Mouse (Mus musculus) A20 (cell line): Measurements from ENCODE around the gene Dennd4a.

ENCODE experiments used
- DNase-seq: peaks from one replicate; pipeline ENCODE4 v3.0.0-alpha.2; 2011; ENCODE audit warnings: low read depth, low spot score

Dennd4a gene

DNA sequence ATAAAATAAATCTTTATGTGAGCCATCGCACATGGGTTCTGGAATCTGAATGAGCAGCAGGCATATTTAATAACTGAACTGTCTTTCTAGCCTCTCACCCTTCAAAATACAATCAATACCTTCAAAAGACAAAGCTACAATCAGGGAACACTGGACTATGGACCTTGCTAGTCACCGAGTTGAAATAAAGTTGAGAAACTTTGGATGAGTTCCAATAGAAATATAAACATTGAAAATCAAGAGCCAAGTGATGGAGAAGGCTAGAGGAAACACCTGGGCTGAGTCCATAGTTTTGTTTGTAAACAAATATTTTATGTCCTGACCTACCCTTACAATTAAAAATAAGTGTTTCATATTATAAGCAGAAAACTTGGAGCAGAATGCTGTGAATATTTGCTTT, 102.8 kb downstream of the Dennd4a start:
- DNase-seq: no peak

DNA sequence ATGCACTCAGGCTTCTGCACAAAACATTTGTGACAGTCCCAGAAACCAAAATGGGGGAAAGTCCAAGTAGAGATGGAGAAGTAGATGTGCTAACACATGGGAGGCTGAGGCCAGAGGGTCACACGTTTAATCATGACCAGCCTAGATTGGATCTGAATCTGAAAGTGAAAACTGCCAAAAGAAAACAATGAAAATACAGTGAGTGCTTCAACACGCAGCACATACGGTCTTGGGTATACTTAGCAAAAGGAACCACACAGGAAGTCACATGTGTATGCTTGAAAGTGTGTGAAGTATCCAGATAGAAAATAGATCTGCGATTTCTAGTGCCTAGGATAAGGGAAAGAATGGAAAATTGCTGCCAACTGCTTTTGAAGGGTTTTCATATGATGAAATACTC, 103.5 kb downstream of the Dennd4a start:
- no peak for DNase-seq

DNA sequence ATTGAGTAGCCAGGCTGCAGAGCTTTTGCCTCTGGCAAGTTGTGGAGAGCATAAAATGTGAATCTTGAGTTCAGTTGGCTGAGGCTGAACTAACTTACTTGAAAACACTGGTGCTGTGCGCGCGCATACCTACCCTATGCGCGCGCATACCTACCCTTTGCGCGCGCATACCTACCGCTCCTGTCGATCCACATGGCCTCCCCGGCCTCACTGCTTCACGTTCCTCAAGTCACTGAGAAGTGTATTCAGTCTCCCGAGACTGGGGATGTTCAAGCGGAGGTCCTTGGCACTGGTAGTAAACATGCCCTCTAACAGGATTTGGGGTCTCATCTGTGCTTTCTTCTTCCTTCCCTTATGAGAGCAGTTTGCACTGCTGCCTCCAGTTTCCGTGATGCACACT, 107.4 kb downstream of the Dennd4a start:
- DNase-seq: no peak

DNA sequence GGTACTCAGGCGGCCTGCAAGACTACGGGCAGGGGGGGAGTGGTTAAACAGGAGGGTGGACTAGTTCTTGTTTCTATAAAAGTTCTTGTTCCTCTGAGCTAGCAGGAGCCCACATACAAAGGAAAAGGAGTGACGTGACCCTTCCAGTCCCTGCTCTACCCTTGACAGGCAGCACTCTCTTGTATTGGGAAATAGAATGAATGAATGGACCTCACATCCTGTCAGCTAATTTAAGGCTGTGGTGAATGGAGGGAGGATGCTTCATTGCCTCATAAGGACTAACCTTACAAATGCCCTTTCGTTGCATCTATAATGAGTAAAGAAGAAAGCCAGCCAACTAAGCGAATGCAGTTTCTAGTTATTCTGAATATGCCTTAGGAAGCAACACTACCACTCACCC, 114.6 kb downstream of the Dennd4a start:
- peak; percentile 36 for DNase-seq

DNA sequence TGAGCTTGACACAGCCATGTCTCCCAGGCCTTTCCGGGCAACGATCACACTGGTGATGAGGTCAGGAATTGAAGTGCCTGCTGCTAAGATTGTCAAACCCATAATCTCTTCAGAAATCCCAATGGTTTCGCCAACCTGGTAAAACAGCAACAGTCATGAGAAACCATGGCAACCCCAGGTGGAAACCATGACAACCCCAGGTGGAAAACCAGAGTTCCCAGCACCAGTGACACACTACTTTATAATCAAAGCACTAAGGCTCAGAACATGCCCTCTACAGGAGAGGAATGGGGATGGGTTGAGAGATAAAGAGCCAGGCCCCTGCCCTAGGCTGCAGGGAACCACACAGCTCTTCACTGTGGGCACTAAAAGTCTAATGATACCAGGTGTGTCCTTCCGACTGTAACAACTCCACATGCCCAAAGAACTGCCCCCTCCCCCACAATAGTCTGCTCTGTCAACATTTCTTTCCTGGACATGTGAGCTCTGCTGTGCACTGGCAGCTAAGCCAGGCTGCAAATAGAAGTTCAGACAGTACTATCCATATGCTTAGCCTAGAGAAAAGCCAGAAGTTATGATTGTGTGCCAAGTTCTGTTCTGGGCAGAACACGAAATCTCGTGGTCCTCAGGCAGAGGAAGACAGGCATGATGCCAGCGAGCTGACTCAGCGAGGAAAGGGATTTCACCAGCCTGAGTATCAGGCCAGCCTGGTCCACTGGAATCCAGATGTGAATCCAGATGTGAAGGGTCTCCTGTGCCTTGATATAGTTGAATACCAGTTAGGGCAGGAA, 115.3 kb downstream of the Dennd4a start:
- DNase-seq: peak; percentile 32

DNA sequence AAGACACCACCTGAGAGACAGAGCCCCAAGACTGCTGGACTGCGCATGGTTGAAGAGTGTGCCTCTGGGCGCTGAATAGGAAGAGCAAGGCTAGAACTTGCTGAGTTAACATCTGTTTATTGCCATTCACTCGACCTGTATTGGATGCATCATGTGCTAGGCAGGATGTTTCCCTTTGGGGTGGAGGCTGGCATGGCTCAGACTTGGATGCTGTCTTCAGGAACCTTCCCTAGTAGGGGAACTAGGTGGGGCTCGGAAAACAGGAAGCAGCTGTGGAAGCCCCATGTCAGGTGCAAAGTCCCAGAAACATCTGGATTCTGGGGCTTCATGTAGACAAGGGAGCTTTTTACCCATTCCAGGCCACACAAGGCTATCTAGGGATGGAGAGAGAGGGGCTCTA, 119.1 kb downstream of the Dennd4a start:
- DNase-seq: no peak

DNA sequence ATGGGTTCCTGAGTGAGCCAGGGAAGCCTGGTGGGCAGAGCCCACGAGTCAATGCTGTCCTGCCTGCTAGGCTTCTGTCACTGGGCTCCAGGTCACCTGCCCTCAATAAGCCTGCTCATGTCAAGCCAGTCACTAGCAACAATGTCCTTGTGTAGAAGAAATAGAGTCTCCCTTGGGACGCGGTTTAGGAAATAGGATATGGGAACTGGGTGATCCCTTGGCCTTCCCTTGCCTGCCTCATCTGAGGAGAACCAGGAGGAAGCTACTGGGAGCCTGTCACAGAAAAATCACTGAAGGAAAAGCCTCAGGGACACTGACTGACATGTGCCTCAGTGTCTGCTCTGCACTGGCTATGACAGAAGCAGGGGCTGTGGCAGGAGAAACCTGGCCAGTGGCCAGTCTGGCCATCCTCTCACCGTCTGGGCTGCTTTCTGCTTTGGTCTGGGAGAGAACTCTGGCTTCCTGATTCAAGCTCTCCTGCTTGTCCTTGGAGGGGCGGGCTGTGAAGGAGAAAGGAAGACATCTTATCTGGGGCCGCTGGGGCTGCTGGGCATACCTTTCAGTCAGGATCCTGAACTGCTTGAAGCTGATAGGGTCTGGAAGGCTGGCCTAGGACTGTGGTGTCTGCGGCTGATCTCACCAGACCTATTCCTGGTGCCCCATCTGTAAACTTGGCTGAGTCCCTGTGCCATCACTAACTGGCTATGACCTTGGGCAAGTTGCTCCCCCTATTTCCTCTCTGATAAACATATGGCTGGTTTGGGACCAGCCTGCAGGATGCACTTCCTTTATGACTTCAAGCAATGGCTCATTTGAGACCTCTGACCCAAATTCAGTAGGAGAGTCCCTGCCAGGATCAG, 120.8 kb downstream of the Dennd4a start:
- DNase-seq: no peak

DNA sequence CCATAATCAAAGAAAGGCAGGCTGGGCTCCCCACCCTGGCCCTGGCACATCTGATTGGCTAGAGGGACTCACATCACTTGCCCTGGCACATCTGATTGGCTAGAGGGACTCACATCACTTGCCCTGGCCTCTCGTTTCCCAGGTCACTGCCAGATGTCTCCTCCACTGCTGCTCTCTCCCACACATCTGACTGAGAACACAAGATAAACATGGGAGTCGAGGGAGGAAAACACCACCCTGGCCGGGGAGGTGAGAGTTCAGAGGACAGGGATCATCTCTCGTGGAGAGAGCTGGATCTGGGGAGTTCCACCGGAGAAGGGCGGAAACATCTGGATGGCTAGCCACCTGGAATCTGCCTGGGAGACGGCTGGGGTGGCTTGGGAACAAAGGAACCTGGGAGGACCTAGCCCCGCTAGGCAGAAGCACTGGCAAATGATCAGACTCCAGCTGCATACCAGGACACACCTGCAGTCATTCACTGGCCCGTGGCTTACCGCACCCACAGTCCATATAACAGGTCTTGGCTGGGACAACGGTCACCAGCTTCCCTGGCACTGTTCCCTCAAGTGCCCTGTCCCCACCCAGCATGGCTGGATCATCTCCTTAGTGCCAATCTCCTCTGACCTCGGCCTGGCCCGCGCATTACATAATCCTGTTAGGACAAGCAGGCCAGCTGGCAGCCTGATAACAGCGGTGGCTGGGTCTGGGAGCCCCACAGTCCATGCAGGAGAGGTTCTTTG, 123.0 kb downstream of the Dennd4a start:
- DNase-seq: no peak

DNA sequence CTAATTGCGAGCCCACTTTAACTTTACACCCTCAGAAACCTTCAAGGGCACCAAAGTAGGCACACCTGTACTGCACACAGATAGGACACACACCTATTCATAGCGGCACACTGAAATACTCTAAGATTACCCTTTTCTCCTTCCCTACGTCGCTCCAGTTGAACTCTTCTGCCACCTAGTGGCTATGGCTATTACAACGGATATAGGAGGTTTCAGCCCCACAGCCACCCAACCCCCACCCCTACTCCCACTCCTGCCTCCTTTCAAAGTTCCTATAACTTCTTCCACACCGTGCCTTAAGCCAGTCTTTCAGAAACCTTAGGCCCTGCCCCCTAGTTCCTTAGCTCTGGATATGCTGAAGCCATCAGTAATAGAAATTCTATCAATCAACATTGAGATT, 125.4 kb downstream of the Dennd4a start:
- DNase-seq: peak; percentile 76

DNA sequence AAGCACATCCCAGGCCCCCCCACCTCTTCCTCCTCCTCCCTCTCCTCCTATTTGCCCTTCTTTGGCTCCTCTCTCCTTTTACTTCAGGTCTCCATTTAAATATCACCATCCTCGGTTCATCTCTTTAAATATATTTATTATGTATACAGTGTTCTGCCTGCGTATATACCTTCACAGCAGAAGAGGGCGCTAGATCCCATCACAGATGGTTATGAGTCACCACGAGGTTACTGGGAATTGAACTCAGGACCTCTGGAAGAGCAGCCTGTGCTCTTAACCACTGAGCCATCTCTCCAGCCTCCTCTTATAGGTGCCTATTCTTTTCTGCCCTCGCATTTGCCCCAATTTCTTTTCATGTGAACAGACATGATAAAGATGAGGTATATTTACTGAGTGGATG, 126.4 kb downstream of the Dennd4a start:
- peak; percentile 33 for DNase-seq

DNA sequence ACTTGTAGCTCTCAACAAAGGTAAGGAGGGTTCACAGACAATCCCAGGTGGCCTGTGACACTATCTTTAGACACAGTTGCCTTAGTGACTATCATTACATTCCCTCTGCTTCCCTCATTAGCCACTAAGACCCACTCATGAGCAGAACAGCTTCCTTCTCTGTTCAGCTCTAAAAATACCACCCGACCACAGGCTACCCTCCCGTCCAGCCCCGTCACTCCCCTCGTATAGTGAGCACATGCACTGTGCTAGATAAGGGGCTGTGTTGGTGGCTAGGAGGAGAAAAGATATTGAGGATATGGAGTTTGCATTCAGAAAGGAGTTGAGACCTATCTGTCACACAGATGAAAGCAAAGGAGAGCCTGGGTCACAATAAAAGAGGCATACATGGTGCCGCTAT, 127.4 kb downstream of the Dennd4a start:
- DNase-seq: no peak

DNA sequence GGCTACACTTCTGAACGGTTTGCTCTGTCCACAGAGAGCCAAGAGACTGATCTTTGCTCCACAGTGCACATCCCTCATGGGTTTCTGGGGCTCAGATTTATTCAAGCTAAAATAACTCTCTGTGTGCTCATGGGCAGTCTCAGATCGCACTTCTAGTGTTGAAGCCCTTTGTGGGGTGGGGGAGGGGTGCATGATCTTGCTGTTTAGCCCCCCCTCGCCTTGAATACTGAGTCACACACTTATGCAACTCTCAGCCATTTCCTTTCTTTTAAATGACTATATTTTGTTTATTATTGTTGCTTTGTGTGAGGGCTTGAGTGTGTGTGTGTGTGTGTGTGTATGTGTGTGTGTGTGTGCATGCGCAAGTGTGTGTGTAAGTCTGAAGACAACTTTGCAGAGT, 128.1 kb downstream of the Dennd4a start:
- DNase-seq: no peak

DNA sequence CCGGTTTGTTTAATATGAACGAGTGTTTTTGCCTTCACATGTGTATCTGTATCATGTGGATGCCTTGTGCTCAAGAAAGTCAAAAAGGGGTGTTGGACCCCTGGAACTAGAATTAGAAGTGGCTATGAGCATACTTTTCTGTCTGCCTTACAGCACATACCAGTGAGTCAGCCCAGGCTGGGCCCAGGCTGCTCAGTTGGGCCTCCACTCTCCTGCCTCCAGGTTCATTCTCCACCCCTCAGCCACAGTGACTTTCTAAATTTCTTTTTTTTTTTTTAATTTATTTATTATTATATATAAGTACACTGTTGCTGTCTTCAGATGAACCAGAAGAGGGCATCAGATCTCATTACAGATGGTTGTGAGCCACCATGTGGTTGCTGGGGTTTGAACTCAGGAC, 128.7 kb downstream of the Dennd4a start:
- DNase-seq: no peak

DNA sequence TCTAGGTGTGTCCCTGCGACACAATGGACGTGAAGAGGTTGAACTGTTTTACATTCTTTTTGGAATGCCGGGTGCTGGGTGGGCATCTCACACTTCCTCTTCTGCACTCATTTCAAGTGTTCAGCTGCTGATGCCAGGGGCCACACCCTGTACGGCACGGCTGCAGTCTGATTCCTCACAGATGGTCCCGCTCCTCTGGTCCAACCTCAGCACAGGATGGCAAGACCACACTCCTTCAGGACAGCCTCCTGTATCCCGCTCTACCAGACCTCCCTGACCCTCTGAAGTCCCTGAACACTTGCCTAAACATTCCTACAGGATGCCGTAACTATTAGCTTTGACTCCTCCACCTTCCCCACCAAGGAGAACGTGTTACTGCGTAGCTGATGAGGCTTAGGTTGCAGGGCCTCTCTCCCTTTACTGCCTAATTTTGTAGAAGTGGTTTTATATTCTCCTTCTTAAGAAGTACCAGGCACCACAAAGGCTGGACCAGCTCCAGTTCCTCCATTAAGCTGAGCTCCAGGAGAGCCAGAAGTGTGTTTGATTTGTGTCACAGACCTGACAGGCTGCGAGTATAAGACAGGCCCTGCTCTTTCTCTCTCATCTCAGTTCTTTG, 129.7 kb downstream of the Dennd4a start:
- DNase-seq: no peak

DNA sequence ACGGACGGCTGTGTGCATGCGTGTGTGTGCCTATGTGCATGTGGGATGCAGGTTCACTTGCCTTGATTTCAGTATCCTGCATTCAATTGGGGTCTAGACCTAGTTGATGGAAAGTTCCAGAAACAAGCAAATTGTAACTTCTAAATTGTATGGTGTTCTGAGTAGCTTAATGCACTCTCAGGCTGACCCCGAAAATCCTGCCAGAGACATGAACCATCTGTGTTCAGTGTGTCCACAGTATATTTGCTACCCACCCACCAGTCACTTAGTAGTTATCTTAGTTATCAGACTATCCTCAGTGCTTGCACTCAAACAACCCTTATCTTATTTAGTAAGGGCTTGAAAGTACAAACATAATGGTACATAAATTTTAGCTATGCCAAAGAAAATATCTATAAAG, 130.5 kb downstream of the Dennd4a start:
- DNase-seq: no peak

DNA sequence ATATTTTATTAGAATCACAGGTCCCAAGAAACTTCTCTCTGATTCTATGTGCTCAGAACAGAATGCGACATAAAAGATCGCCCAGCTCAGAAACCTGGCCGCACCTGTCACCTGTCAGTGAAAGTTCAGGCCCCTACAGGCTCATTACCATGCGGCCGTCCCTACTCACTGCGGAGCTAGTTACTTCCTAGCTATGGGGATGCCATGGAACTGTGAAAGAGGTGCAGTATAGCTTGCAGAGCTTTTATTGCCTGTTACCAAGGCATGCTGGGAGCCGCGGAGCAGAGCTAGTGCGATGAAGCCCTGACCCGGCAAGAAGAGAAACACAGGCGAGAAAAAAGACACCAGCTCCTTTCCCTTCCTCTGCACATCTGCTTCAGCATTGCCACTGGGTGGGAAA, 132.9 kb downstream of the Dennd4a start:
- DNase-seq: no peak

DNA sequence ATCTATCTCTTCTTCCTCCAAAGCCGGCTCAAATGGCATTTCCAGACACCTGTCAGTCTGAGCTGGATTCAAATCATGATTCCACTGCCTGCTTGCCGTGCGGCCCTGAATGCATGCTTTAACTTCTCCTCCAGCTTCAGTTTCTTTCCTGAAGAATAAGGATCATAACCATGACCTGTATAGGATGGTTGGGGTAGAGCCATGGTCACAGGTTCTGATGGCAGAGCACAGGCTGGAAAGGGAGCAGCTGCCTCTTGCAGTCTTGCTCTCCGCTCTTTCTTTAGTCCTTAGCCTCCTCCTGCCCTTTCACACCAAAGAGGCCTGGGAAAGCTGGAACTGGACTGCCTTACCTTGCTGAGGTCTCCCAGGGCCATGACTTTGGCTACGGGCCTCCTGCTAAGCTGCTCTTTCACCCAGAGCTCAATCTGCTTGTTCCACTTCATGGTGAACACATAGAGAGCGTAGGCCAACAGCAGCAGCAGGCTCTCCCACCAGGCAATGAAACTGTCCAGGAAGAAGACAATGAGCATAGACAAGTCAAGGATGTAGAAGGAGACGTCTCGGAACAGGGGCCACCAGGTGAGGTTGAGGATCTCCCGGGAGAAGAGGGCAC, 136.4 kb downstream of the Dennd4a start:
- no peak for DNase-seq

DNA sequence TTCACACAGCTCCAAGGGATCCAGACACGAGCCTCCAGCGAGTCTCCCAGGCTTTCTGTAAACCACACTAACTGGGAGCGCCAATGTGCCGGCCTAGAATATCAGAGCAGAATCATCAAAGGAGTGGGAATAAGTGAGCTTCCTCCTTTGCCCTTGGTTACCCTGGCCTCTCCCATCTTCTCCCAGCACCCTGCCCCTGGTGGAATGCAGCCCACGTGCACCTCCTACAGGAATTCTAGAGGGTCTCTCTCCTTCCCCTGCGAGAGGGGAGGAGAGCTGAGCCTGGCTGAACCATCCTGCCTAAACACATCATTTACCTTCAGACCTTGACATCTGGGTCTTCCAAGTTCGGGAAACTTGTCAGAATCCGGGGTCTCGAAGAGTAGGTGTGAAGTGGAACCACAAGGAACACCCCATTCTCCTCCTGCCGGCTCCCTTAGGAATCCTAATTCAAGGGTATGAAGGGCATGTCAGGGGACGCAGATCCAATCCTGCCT, 140.1 kb downstream of the Dennd4a start, which contains the start of gene Slc24a1:
Gene Slc24a1 (minus strand): TSS at position 447 of the 497 bp plus-strand sequence.
- no peak for DNase-seq

DNA sequence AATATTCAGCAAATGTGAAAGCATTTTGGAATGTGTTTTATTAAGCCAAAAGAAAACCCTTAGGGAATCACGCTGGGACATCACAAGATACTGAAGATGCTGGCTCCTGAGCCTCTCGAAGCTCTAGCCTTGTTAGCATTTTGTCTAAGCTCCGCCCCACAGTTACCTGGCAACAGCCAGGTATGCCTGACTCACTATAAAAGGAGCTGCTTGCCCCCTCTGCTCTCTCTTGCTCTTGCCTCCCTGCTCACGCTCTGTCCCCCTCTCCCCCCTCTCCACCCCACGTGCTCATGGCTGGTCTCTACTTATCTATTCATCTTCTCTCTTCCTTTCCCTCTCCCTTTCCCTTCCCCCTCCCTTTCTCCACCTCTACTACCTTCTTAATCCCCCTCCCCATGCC, 140.9 kb downstream of the Dennd4a start:
- no peak for DNase-seq

DNA sequence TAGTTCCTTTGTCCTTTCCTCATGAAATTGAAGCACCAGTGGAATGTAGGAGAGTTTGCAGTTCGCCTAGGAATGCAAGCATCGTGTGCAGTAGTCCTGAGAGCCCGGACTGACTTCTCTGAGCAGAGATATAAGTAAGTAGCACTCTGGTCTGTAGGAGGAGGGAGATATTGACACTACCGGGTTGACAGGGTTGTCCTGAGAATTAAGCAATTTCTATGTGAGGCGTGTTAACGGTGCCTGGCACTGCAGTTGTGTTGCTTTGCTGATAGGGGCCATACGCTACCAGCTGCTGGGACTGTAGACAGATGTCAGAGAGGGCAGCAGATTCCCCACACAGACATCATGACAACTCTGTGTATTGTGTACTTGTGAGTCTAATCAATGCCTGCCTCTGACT, 142.1 kb downstream of the Dennd4a start:
- DNase-seq: no peak

DNA sequence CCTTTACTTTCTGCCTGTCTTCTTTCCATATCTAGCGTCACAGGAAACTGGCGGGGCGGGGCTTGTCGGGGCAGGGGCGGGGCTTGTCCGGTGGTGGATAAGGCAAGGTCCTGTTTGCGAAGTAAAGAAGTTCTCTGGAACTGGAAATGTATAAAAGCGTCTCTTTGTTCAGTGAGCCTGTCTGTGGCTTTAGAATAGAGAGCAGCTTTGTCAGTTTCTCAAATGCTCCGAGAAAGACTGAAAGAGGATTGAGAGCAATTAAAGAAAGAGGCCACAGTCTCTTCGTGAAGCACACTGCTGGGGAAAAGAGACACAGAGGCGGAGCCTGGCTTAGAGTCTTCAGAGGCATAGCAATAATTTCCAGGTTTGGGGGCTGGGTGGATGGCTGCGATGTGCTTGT, 145.2 kb downstream of the Dennd4a start:
- peak; percentile 71 for DNase-seq
